Mouse (Mus musculus) cerebellum, adult 2 months (tissue): ENCODE data around the gene Hs2st1. TPM values are rescaled to one million over a fixed set of nuclear protein-coding genes. Genes with fewer than 3 reads are reported as not detected.
A peak's percentile ranks its signal among the peaks of the same experiment; 100 is the strongest.

Source experiments
- DNase-seq, 2 experiments: peaks; one replicate each; pipeline ENCODE4 v3.0.0; 2021
- H3K27ac ChIP-seq: fragments of 200-500 bp; 2 replicates; pipeline ENCODE4 v1.5.1; 2012; ENCODE audit warnings: low read length, control low read depth, inconsistent platforms; ENCODE audit not compliant: insufficient read depth
- H3K27me3 ChIP-seq: fragments of 200-500 bp; 2 replicates; pipeline ENCODE4 v1.6.1; 2012; ENCODE audit warnings: inconsistent platforms, mild to moderate bottlenecking, low read length, moderate library complexity; ENCODE audit not compliant: control insufficient read depth, insufficient read depth
- H3K4me1 ChIP-seq: fragments of 200-500 bp; 2 replicates; pipeline ENCODE4 v1.6.1; 2011; ENCODE audit warnings: low read length; ENCODE audit not compliant: control insufficient read depth, insufficient read depth
- H3K4me3 ChIP-seq: fragments of 200-500 bp; replicated peaks from 2 replicates; pipeline ENCODE3; 2011; ENCODE audit warnings: mild to moderate bottlenecking, low read depth, low read length, control low read depth; ENCODE audit not compliant: insufficient read depth
- CTCF ChIP-seq: fragments of 200-500 bp; IDR thresholded peaks from 2 replicates; pipeline ENCODE4 v1.5.1; 2011; ENCODE audit warnings: low read depth, mild to moderate bottlenecking, control low read depth, low read length, moderate library complexity, borderline replicate concordance; ENCODE audit not compliant: insufficient read depth
- POLR2A ChIP-seq: fragments of 200-500 bp; IDR thresholded peaks from 2 replicates; pipeline ENCODE4 v1.6.1; 2011; ENCODE audit warnings: low read length, control low read depth, borderline replicate concordance; ENCODE audit not compliant: insufficient read depth
- WGBS: fragments of 180-500 bp; shearing (Covaris S2); methylation state at CpG from one replicate; pipeline ENCODE4 v1.1.7; 2018; 5-methylcytosine and 5-hydroxymethylcytosine counted together
- polyA plus RNA-seq: library from polyadenylated mRNA; depleted of rRNA; stranded (reverse); fragments of >200 nt; gene quantifications from 2 replicates; pipeline ENCODE4 v1.2.3, GENCODE M21; 2012; rRNA removed

The Hs2st1 gene
- 15.2 and 15.4 TPM in 2 replicates for polyA plus RNA-seq

- under 1% methylated on average over 60 of the region's 69 CpGs for WGBS
- peak within 1 kb of the TSS; percentile 96 for H3K27ac ChIP-seq
- peak within 1 kb of the TSS; percentile 82 for H3K4me3 ChIP-seq
- H3K4me1 ChIP-seq, result peaks cover 4% of the 10 kb centered on the region; the same call in 1 of the 2 replicates
- TF ChIP-seq POLR2A, result peak; percentile 98
- TF ChIP-seq CTCF, result no peak
- no peaks in the 10 kb centered on the region for H3K27me3 ChIP-seq
- peak; percentile 96 to 100 for DNase-seq
Measured at GRCm38 (mm10) chr3:144570047-144570815, at the start of gene Hs2st1, which contains the start of gene Selenof. Gene Hs2st1 (minus strand): TSS chr3:144570181. Gene Selenof (plus strand): TSS chr3:144570304.

- Histone ChIP-seq H3K27me3 (no peaks in the 10 kb centered on the region), H3K4me3 (no peak overlapping the region), H3K4me1 (no peaks in the 10 kb centered on the region), H3K27ac (no peak overlapping the region)
- no peak for DNase-seq
- no peak for TF ChIP-seq POLR2A
- no peak for TF ChIP-seq CTCF
- WGBS, result 75% methylated on average over 10 of the region's 10 CpGs
Measured at GRCm38 (mm10) chr3:144617633-144618180, 47.7 kb upstream of the Hs2st1 start.

GRCm38 (mm10) chr3:144616654-144617425 lies 46.9 kb upstream of the Hs2st1 start:
- Histone ChIP-seq H3K27me3 (no peaks in the 10 kb centered on the region), H3K27ac (no peak overlapping the region), H3K4me3 (no peak overlapping the region), H3K4me1 (no peaks in the 10 kb centered on the region)
- TF ChIP-seq POLR2A, result no peak
- TF ChIP-seq CTCF, result peak; percentile 92
- WGBS, result 49% methylated on average over 8 of the region's 8 CpGs
- peak; percentile 73 to 82 for DNase-seq

GRCm38 (mm10) chr3:144615459-144615858 lies 45.5 kb upstream of the Hs2st1 start:
- Histone ChIP-seq H3K27me3 (no peaks in the 10 kb centered on the region), H3K4me3 (no peak overlapping the region), H3K4me1 (no peaks in the 10 kb centered on the region), H3K27ac (no peak overlapping the region)
- no peak for DNase-seq
- TF ChIP-seq POLR2A (no peak), CTCF (no peak)
- 84% methylated on average over 9 of the region's 9 CpGs for WGBS

- Histone ChIP-seq H3K4me1 (no peaks in the 10 kb centered on the region), H3K27me3 (no peaks in the 10 kb centered on the region), H3K4me3 (no peak overlapping the region), H3K27ac (no peak overlapping the region)
- TF ChIP-seq POLR2A (no peak), CTCF (no peak)
- 85% methylated on average over 10 of the region's 10 CpGs for WGBS
- no peak for DNase-seq
Measured at GRCm38 (mm10) chr3:144614698-144615097, 44.7 kb upstream of the Hs2st1 start.

DNA sequence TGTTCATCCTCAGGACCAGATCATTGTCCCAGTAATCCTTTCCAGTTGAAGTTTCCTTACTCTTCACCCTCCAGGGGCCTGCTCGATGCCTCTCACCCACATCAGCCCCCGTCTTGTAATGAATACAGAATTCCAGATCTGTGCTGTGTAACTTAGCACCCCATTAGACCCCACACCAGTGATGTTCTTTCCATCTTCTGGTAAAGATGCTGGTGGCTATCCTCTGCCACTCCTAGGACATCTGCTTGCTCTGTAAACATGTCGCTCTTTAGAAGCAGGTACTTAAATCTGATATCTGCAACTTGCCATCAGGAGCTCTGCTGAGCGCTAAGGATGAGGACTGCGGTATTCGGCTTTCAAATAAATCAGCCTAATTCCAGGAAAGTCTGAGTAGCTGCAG lies 44.3 kb upstream of the Hs2st1 start:
- TF ChIP-seq POLR2A (no peak), CTCF (no peak)
- H3K27me3 ChIP-seq, result no peaks in the 10 kb centered on the region
- no peak overlapping the region for H3K27ac ChIP-seq
- H3K4me3 ChIP-seq, result no peak overlapping the region
- H3K4me1 ChIP-seq, result no peaks in the 10 kb centered on the region
- DNase-seq, result no peak
- WGBS, result 89% methylated on average over 6 of the region's 6 CpGs

- 75% methylated on average over 6 of the region's 6 CpGs for WGBS
- TF ChIP-seq CTCF, result no peak
- TF ChIP-seq POLR2A, result no peak
- no peaks in the 10 kb centered on the region for H3K27me3 ChIP-seq
- no peak for DNase-seq
- H3K4me1 ChIP-seq, result no peaks in the 10 kb centered on the region
- no peak overlapping the region for H3K4me3 ChIP-seq
- H3K27ac ChIP-seq, result no peak overlapping the region
Measured at GRCm38 (mm10) chr3:144612382-144612781, 42.4 kb upstream of the Hs2st1 start.
